Mouse (Mus musculus): Measurements from ENCODE around the gene Gm17416. TPM values are rescaled to one million over a fixed set of nuclear protein-coding genes. Genes with fewer than 3 reads are reported as not detected.

Gene Gm17416
- polyA plus RNA-seq, 1 experiment from 2014 or later: not detected

Other genes with a start within 250 kb of the Gm17416 start
- 93.4 and 96.6 TPM in 2 replicates for gene Rbck1, start 236.7 kb upstream of the Gm17416 start, polyA plus RNA-seq (2015; fragmentation: Nextera tagmentation; extraction: Ambion mirVana)
- 1.8 and 1.9 TPM in 2 replicates for gene Trib3, start 225.3 kb upstream of the Gm17416 start, polyA plus RNA-seq (2015; fragmentation: Nextera tagmentation; extraction: Ambion mirVana)
- 0.91 and 1.6 TPM in 2 replicates for gene Nrsn2, start 192.7 kb upstream of the Gm17416 start, polyA plus RNA-seq (2015; fragmentation: Nextera tagmentation; extraction: Ambion mirVana)
- 8.9 and 10.0 TPM in 2 replicates for gene Sox12, start 171.3 kb upstream of the Gm17416 start, polyA plus RNA-seq (2015; fragmentation: Nextera tagmentation; extraction: Ambion mirVana)
- gene Zcchc3, start 154.3 kb upstream of the Gm17416 start, polyA plus RNA-seq (2015; fragmentation: Nextera tagmentation; extraction: Ambion mirVana): 31.5 and 34.2 TPM in 2 replicates
- gene 6820408C15Rik, start 153.8 kb upstream of the Gm17416 start, polyA plus RNA-seq (2015; fragmentation: Nextera tagmentation; extraction: Ambion mirVana): 0.67 and 0.85 TPM in 2 replicates
- gene Defb23, start 104.7 kb upstream of the Gm17416 start, polyA plus RNA-seq (2015; fragmentation: Nextera tagmentation; extraction: Ambion mirVana): not detected in 2 replicates
- gene Defb20, start 92.3 kb upstream of the Gm17416 start, polyA plus RNA-seq (2015; fragmentation: Nextera tagmentation; extraction: Ambion mirVana): not detected in 2 replicates
- gene Defb22, start 79.2 kb upstream of the Gm17416 start, polyA plus RNA-seq (2015; fragmentation: Nextera tagmentation; extraction: Ambion mirVana): not detected in 2 replicates
- not detected in 2 replicates for gene Defb26, start 57.6 kb upstream of the Gm17416 start, polyA plus RNA-seq (2015; fragmentation: Nextera tagmentation; extraction: Ambion mirVana)
- 0.54 TPM in 1 of 2 replicates, not detected in the other for gene Defb28, start 51.1 kb upstream of the Gm17416 start, polyA plus RNA-seq (2015; fragmentation: Nextera tagmentation; extraction: Ambion mirVana)
- 2.1 and 2.8 TPM in 2 replicates for gene Defb29, start 29.2 kb upstream of the Gm17416 start, polyA plus RNA-seq (2015; fragmentation: Nextera tagmentation; extraction: Ambion mirVana)
- not detected in 2 replicates for gene Defb21, start 3.4 kb downstream of the Gm17416 start, polyA plus RNA-seq (2015; fragmentation: Nextera tagmentation; extraction: Ambion mirVana)
- 10.1 and 14.1 TPM in 2 replicates for gene Defb19, start 11.0 kb downstream of the Gm17416 start, polyA plus RNA-seq (2015; fragmentation: Nextera tagmentation; extraction: Ambion mirVana)
- gene Defb45, start 30.1 kb downstream of the Gm17416 start, polyA plus RNA-seq (2015; fragmentation: Nextera tagmentation; extraction: Ambion mirVana): not detected in 2 replicates
- gene Defb36, start 35.0 kb downstream of the Gm17416 start, polyA plus RNA-seq (2015; fragmentation: Nextera tagmentation; extraction: Ambion mirVana): 0.51 and 0.86 TPM in 2 replicates
- gene Defb25, start 53.7 kb downstream of the Gm17416 start, polyA plus RNA-seq (2015; fragmentation: Nextera tagmentation; extraction: Ambion mirVana): 24.4 and 31.8 TPM in 2 replicates
- gene Rem1, start 57.6 kb downstream of the Gm17416 start, polyA plus RNA-seq (2015; fragmentation: Nextera tagmentation; extraction: Ambion mirVana): 59.1 and 62.6 TPM in 2 replicates
- 158 and 159 TPM in 2 replicates for gene H13, start 100.1 kb downstream of the Gm17416 start, polyA plus RNA-seq (2015; fragmentation: Nextera tagmentation; extraction: Ambion mirVana)
- 27.6 and 28.0 TPM in 2 replicates for gene Mcts2, start 117.7 kb downstream of the Gm17416 start, polyA plus RNA-seq (2015; fragmentation: Nextera tagmentation; extraction: Ambion mirVana)
- gene Id1, start 166.9 kb downstream of the Gm17416 start, polyA plus RNA-seq (2015; fragmentation: Nextera tagmentation; extraction: Ambion mirVana): 139 and 151 TPM in 2 replicates
- gene Cox4i2, start 184.8 kb downstream of the Gm17416 start, polyA plus RNA-seq (2015; fragmentation: Nextera tagmentation; extraction: Ambion mirVana): 19.6 and 22.1 TPM in 2 replicates